Mouse (Mus musculus) limb, embryonic 14.5 days (tissue): ENCODE measurements at regions not wholly inside any gene's neighbourhood (a gene's known extent, or its start where the extent isn't known, plus 50 kb on each side); places are given as distances from the start of the nearest gene placed in this dataset.

Experiments used
- ATAC-seq: fragments of 200-750 bp; cut with Nextera tagmentation; 2 replicates; pipeline ENCODE4 v1.8.0; 2017; ENCODE audit warnings: low read depth, moderate number of reproducible peaks, moderate TSS enrichment; ENCODE audit not compliant: low FRiP score
- DNase-seq: peaks from one replicate; pipeline ENCODE4 v3.0.0-alpha.2; 2015; ENCODE audit warnings: low spot score
- H3K27ac ChIP-seq: fragments of 300-500 bp; sonication (generic); replicated peaks from 2 replicates; pipeline ENCODE4 v1.5.1; 2014; ENCODE audit warnings: low read depth, mild to moderate bottlenecking, low read length, moderate library complexity, mixed read lengths
- H3K27me3 ChIP-seq: fragments of 300-500 bp; sonication (generic); 2 replicates; pipeline ENCODE4 v1.6.1; 2014; ENCODE audit warnings: low read length, mixed read lengths; ENCODE audit not compliant: control insufficient read depth, insufficient read depth
- H3K36me3 ChIP-seq: fragments of 300-500 bp; sonication (generic); 2 replicates; pipeline ENCODE4 v1.6.1; 2014; ENCODE audit warnings: mild to moderate bottlenecking, low read length, moderate library complexity, mixed read lengths; ENCODE audit not compliant: control insufficient read depth, insufficient read depth
- H3K4me1 ChIP-seq: fragments of 300-500 bp; sonication (generic); 2 replicates; pipeline ENCODE4 v1.6.1; 2014; ENCODE audit warnings: antibody characterized with exemption, low read length, mixed read lengths; ENCODE audit not compliant: control insufficient read depth, insufficient read depth
- H3K4me2 ChIP-seq: fragments of 300-500 bp; sonication (generic); replicated peaks from 2 replicates; pipeline ENCODE4 v1.6.1; 2014; ENCODE audit warnings: low read depth, mild to moderate bottlenecking, low read length, moderate library complexity; ENCODE audit not compliant: severe bottlenecking
- H3K4me3 ChIP-seq: fragments of 300-500 bp; sonication (generic); replicated peaks from 2 replicates; pipeline ENCODE4 v1.5.1; 2014; ENCODE audit warnings: low read length
- H3K9ac ChIP-seq: fragments of 300-500 bp; sonication (generic); 2 replicates; pipeline ENCODE4 v1.6.1; 2014; ENCODE audit warnings: mild to moderate bottlenecking, low read depth, low read length, moderate library complexity; ENCODE audit not compliant: severe bottlenecking
- H3K9me3 ChIP-seq: fragments of 300-500 bp; sonication (generic); 2 replicates; pipeline ENCODE4 v1.6.1; 2016; ENCODE audit warnings: low read length; ENCODE audit not compliant: control insufficient read depth
- POLR2A ChIP-seq: fragments of 200-500 bp; IDR thresholded peaks from 2 replicates; pipeline ENCODE4 v1.8.0; 2012; ENCODE audit warnings: inconsistent platforms, mild to moderate bottlenecking, moderate library complexity, borderline replicate concordance; ENCODE audit not compliant: insufficient read depth, insufficient read length; ENCODE audit errors: extremely low read depth
- WGBS: fragments of 180-500 bp; shearing (Covaris S2); extraction: QIAGEN DNeasy Blood & Tissue Kit; methylation state at CpG from one replicate; pipeline ENCODE4 v1.1.7; 2014; 5-methylcytosine and 5-hydroxymethylcytosine counted together

DNA sequence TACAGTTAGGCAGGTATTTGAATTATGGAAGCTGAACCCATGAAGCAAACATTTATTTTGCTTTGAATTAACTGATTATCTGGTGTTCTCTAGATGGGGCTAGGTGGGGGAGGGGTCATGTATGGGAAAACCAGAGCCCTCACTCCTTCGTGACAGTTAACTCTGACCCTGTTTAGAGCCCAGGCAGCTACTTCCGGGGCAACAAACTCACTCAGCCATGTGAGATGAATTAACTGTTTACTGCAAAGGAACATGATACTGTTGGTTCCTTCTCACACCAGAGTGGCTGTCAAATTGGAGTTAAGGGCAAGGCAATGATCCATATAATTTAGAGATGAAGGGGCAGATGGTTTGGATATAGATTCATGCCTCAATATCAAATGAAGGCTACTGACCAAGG, 458.5 kb downstream of the Wdr11 start:
- DNase-seq (no peak), ATAC-seq (no peak)
- Histone ChIP-seq H3K9me3 (no peaks in the 10 kb centered on the region), H3K4me1 (no peaks in the 10 kb centered on the region), H3K27ac (no peak overlapping the region), H3K36me3 (no peaks in the 10 kb centered on the region), H3K27me3 (no peaks in the 10 kb centered on the region), H3K4me3 (no peak overlapping the region), H3K9ac (no peak overlapping the region), H3K4me2 (no peak overlapping the region)
- 6% methylated on average over 2 of the region's 2 CpGs for WGBS
- no peak for TF ChIP-seq POLR2A

DNA sequence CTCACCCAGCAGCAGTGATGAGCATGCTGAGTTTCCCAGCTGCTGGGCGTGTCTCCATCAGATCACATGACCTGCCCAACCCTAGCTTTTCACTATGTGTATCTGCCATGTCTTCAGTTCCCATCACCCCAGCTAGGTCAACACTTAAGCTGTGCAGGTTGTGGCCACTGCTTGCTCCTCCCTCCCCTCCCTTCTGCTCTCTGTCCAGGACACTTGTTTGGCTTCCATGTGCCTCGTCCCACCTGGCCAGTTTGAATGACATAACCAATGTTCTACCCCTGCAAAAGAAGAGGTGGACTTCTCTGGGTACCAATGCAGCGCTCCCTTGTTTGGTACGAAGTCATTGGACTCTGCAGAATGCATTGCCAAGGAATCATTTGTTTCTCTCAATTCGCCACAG, 460.7 kb downstream of the Wdr11 start:
- Histone ChIP-seq H3K4me1 (no peaks in the 10 kb centered on the region), H3K27ac (no peak overlapping the region), H3K9me3 (no peaks in the 10 kb centered on the region), H3K4me2 (no peak overlapping the region), H3K36me3 (no peaks in the 10 kb centered on the region), H3K4me3 (no peak overlapping the region), H3K27me3 (no peaks in the 10 kb centered on the region), H3K9ac (no peak overlapping the region)
- DNase-seq, result no peak
- no peak for TF ChIP-seq POLR2A
- 91% methylated on average over 5 of the region's 5 CpGs for WGBS
- no peak for ATAC-seq

DNA sequence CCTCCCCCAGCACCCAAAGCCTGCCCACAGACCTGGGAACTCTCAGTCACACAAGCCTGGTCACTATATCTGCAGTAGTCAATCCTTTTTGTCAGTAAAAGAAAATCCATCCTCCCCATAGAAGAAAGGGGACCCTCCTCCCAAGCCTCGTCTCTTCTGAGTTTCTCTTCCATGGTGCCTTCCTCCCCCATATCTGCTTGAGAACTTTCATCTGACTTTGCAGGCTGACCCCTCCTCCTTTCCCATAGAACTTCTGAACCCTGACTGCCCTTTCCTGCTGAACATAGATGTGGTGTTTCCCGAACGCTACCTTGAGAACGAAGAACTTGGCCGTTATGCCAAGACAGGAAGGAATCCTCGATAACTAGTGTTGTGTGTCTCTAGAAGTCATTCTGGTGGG, 462.5 kb downstream of the Ate1 start:
- H3K9ac ChIP-seq, result no peak overlapping the region
- H3K27me3 ChIP-seq, result no peaks in the 10 kb centered on the region
- H3K9me3 ChIP-seq, result no peaks in the 10 kb centered on the region
- no peak for TF ChIP-seq POLR2A
- H3K27ac ChIP-seq, result no peak overlapping the region
- H3K4me2 ChIP-seq, result no peak overlapping the region
- H3K36me3 ChIP-seq, result no peaks in the 10 kb centered on the region
- WGBS, result 86% methylated on average over 6 of the region's 6 CpGs
- H3K4me1 ChIP-seq, result peaks cover 25% of the 10 kb centered on the region
- ATAC-seq, result no peak
- no peak for DNase-seq
- H3K4me3 ChIP-seq, result no peak overlapping the region

DNA sequence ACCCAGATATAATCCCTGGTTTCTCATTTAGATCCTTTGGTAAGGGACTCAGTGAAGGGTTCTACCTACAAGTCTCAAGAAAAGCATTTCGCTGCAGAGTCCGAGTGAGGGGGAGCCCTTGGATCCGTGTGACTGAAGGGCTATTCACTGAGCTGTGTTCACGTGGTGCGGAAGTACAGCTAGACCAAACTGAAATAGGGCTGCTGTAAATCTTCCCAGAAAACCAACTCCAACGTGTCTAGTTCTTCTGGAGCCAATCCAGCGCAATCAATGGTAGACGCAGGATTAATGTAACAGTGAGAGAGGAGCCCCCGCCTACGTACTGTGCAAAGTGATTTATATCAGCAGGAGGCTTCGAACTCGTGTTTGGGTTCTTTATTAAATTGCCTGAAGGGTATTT, 461.9 kb downstream of the Ate1 start:
- H3K27me3 ChIP-seq, result no peaks in the 10 kb centered on the region
- no peak for ATAC-seq
- no peaks in the 10 kb centered on the region for H3K9me3 ChIP-seq
- H3K27ac ChIP-seq, result no peak overlapping the region
- no peak overlapping the region for H3K9ac ChIP-seq
- no peaks in the 10 kb centered on the region for H3K36me3 ChIP-seq
- no peak overlapping the region for H3K4me2 ChIP-seq
- H3K4me1 ChIP-seq, result peaks cover 25% of the 10 kb centered on the region
- no peak for TF ChIP-seq POLR2A
- peak; percentile 46 for DNase-seq
- no peak overlapping the region for H3K4me3 ChIP-seq
- whole genome bisulfite sequencing, result 59% methylated on average over 12 of the region's 12 CpGs

DNA sequence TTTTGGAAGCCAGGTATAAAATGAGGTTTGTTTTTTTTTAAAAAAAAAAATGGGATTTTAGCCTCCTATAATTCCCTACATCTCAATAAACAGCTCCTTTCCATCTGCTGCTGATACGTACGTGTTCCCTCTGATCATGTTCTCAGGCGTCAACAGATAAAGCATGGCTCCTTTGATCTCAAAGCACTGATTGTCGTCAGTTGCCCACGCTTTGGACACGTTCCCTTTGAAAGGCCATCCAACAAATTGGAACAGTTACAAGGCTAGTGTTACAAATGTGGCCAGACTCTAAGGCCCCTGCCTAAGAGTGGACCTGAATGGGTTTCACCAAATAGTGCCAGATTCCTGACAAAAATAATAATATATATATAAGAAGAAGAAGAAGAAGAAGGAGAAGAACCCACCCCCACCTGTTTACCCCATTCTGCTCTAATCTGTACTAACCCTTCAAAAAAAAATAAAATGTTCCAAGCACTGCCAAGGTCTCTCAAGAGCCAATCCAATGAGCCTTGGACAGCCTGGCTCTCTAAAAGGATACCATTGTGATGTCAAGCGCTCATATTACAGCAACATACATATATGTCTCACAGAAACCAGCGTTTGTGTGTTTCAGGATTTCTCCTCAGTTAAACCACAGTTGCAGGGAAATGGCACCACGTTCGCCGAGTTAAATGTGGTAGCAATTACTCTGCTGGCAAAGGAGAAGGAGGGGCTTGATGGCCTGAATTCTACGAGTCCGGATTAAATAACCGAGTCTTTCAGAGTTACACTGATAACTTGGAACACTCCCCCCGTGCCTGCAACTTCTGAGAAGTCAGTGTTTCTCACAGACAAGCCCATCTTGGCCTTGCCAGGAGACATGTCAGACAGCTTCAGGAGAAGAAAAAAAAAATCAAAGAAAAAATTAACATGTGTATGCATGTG, 460.2 kb downstream of the Ate1 start:
- WGBS, result 29% methylated on average over 15 of the region's 15 CpGs
- no peak for TF ChIP-seq POLR2A
- Histone ChIP-seq H3K36me3 (no peaks in the 10 kb centered on the region), H3K9me3 (no peaks in the 10 kb centered on the region), H3K9ac (no peak overlapping the region), H3K27me3 (no peaks in the 10 kb centered on the region), H3K4me3 (no peak overlapping the region), H3K4me2 (peak overlapping the region; percentile 23; the same call in 1 of the 2 replicates), H3K27ac (peak overlapping the region; percentile 48; the same call in 1 of the 2 replicates), H3K4me1 (peaks cover 36% of the 10 kb centered on the region)
- no peak for ATAC-seq
- peak; percentile 50 for DNase-seq

DNA sequence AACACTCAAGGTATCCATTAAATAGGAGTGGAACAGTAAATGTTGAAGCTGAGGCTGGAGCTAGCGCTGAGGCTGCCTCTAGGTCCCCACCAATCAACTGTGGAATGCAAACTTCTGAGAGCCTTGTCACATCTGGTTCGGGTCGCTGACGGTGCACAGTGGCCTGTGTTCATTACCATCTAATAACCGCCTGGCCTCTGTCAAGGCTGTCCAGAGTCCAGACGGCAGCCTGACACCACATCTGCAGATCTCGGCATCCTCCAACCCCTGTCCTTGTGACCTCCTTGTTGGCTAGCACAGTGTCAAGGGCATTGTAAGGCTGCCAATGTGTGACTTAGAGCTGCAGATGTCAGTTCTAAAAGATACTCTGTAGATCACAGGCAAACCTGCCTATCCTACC, 455.7 kb downstream of the Ate1 start:
- H3K4me3 ChIP-seq, result no peak overlapping the region
- H3K27ac ChIP-seq, result peak overlapping the region; percentile 35; the same call in 1 of the 2 replicates
- DNase-seq (no peak), ATAC-seq (0 out of 2 replicates have a peak, but pooled peaks have one; percentile 38)
- H3K4me2 ChIP-seq, result no peak overlapping the region
- no peaks in the 10 kb centered on the region for H3K9me3 ChIP-seq
- no peak for TF ChIP-seq POLR2A
- H3K9ac ChIP-seq, result no peak overlapping the region
- peaks cover 31% of the 10 kb centered on the region for H3K4me1 ChIP-seq
- WGBS, result 4% methylated on average over 7 of the region's 7 CpGs
- no peaks in the 10 kb centered on the region for H3K27me3 ChIP-seq
- no peaks in the 10 kb centered on the region for H3K36me3 ChIP-seq
